Mouse (Mus musculus) heart, postnatal 0 days (tissue): ENCODE measurements at regions not wholly inside any gene's neighbourhood (a gene's known extent, or its start where the extent isn't known, plus 50 kb on each side); places are given as distances from the start of the nearest gene placed in this dataset.
A peak's percentile ranks its signal among the peaks of the same experiment; 100 is the strongest.

Experiments
- ATAC-seq: fragments of 200-750 bp; cut with Nextera tagmentation; 2 replicates; pipeline ENCODE4 v1.8.0; 2017; ENCODE audit warnings: low read depth, moderate number of reproducible peaks, moderate library complexity; ENCODE audit not compliant: insufficient read depth
- DNase-seq: peaks from one replicate; pipeline ENCODE4 v3.0.0-alpha.2; 2016; ENCODE audit warnings: low spot score
- H3K27ac ChIP-seq: fragments of 300-500 bp; sonication (generic); 2 replicates; pipeline ENCODE4 v1.5.1; 2014; ENCODE audit warnings: low read depth, mild to moderate bottlenecking
- H3K27me3 ChIP-seq: fragments of 300-500 bp; sonication (generic); 2 replicates; pipeline ENCODE4 v1.6.1; 2014; ENCODE audit warnings: low read length, mixed read lengths; ENCODE audit not compliant: control insufficient read depth, insufficient read depth
- H3K36me3 ChIP-seq: fragments of 300-500 bp; sonication (generic); replicated peaks from 2 replicates; pipeline ENCODE4 v1.6.1; 2014; ENCODE audit warnings: low read length, mixed read lengths; ENCODE audit not compliant: control insufficient read depth, insufficient read depth
- H3K4me1 ChIP-seq: fragments of 300-500 bp; sonication (generic); 2 replicates; pipeline ENCODE4 v1.6.1; 2014; ENCODE audit warnings: antibody characterized with exemption; ENCODE audit not compliant: control insufficient read depth, insufficient read depth
- H3K4me2 ChIP-seq: fragments of 300-500 bp; sonication (generic); 2 replicates; pipeline ENCODE4 v1.6.1; 2014; ENCODE audit warnings: low read depth, mild to moderate bottlenecking, low read length, moderate library complexity
- H3K4me3 ChIP-seq: fragments of 300-500 bp; sonication (generic); 2 replicates; pipeline ENCODE4 v1.5.1; 2014; ENCODE audit warnings: low read depth, low read length
- H3K9ac ChIP-seq: fragments of 300-500 bp; sonication (generic); replicated peaks from 2 replicates; pipeline ENCODE4 v1.6.1; 2014; ENCODE audit warnings: low read depth, low read length, mixed read lengths
- H3K9me3 ChIP-seq: fragments of 300-500 bp; sonication (generic); replicated peaks from 2 replicates; pipeline ENCODE4 v1.6.1; 2016; ENCODE audit warnings: low read length; ENCODE audit not compliant: control insufficient read depth
- CTCF ChIP-seq: IDR thresholded peaks from 2 replicates; pipeline ENCODE4 v1.5.1; 2016; ENCODE audit warnings: antibody characterized with exemption, control low read depth, low read depth
- EP300 ChIP-seq: IDR thresholded peaks from 2 replicates; pipeline ENCODE4 v1.6.1; 2016; ENCODE audit warnings: antibody characterized with exemption, low read depth
- WGBS: fragments of 180-500 bp; shearing (Covaris S2); extraction: QIAGEN DNeasy Blood & Tissue Kit; methylation state at CpG from one replicate; pipeline ENCODE4 v1.1.7; 2014; 5-methylcytosine and 5-hydroxymethylcytosine counted together

GRCm38 (mm10) chr12:94731391-94731790 lies 960.6 kb upstream of the Flrt2 start:
- Histone ChIP-seq H3K36me3 (no peaks in the 10 kb centered on the region), H3K4me3 (no peak overlapping the region), H3K27me3 (no peaks in the 10 kb centered on the region), H3K4me2 (no peak overlapping the region), H3K9me3 (no peaks in the 10 kb centered on the region), H3K9ac (no peak overlapping the region), H3K4me1 (no peaks in the 10 kb centered on the region), H3K27ac (no peak overlapping the region)
- TF ChIP-seq EP300 (no peak), CTCF (no peak)
- DNase-seq (no peak), ATAC-seq (no peak)
- WGBS: 83% methylated on average over 5 of the region's 5 CpGs

GRCm38 (mm10) chr12:94733179-94733578 lies 958.8 kb upstream of the Flrt2 start:
- H3K9ac ChIP-seq: no peak overlapping the region
- WGBS: 16% methylated on average over 4 of the region's 4 CpGs
- DNase-seq: peak; percentile 13
- no peaks in the 10 kb centered on the region for H3K4me1 ChIP-seq
- peak overlapping the region; percentile 25; the same call in 1 of the 2 replicates for H3K27ac ChIP-seq
- H3K4me3 ChIP-seq: no peak overlapping the region
- no peaks in the 10 kb centered on the region for H3K9me3 ChIP-seq
- no peak for ATAC-seq
- TF ChIP-seq CTCF (no peak), EP300 (no peak)
- no peaks in the 10 kb centered on the region for H3K27me3 ChIP-seq
- peak overlapping the region; percentile 38 for H3K4me2 ChIP-seq
- H3K36me3 ChIP-seq: no peaks in the 10 kb centered on the region

GRCm38 (mm10) chr12:94737263-94737662 lies 954.8 kb upstream of the Flrt2 start:
- DNase-seq (no peak), ATAC-seq (no peak)
- no peak overlapping the region for H3K27ac ChIP-seq
- H3K27me3 ChIP-seq: no peaks in the 10 kb centered on the region
- TF ChIP-seq CTCF (no peak), EP300 (no peak)
- H3K4me3 ChIP-seq: no peak overlapping the region
- 78% methylated on average over 4 of the region's 4 CpGs for WGBS
- H3K9ac ChIP-seq: no peak overlapping the region
- no peaks in the 10 kb centered on the region for H3K9me3 ChIP-seq
- no peak overlapping the region for H3K4me2 ChIP-seq
- H3K36me3 ChIP-seq: no peaks in the 10 kb centered on the region
- H3K4me1 ChIP-seq: no peaks in the 10 kb centered on the region

- Histone ChIP-seq H3K4me2 (no peak overlapping the region), H3K9ac (no peak overlapping the region), H3K4me1 (no peaks in the 10 kb centered on the region), H3K9me3 (no peaks in the 10 kb centered on the region), H3K4me3 (no peak overlapping the region), H3K27ac (no peak overlapping the region), H3K36me3 (no peaks in the 10 kb centered on the region), H3K27me3 (no peaks in the 10 kb centered on the region)
- DNase-seq: no peak
- WGBS: 87% methylated on average over 6 of the region's 6 CpGs
- ATAC-seq: no peak
- TF ChIP-seq CTCF (no peak), EP300 (no peak)
These were observed 942.1 kb upstream of the Flrt2 start for GRCm38 (mm10) chr12:94749747-94750515.

GRCm38 (mm10) chr12:94755754-94756153 lies 936.3 kb upstream of the Flrt2 start:
- ATAC-seq: no peak

More at GRCm38 (mm10) chr12:94755754-94756153, 936.3 kb upstream of the Flrt2 start:
- Histone ChIP-seq H3K9ac (no peak overlapping the region), H3K9me3 (no peaks in the 10 kb centered on the region), H3K27me3 (no peaks in the 10 kb centered on the region), H3K27ac (no peak overlapping the region), H3K4me1 (no peaks in the 10 kb centered on the region), H3K4me3 (no peak overlapping the region), H3K36me3 (no peaks in the 10 kb centered on the region), H3K4me2 (no peak overlapping the region)
- no peak for DNase-seq
- 91% methylated on average over 2 of the region's 2 CpGs for WGBS
- TF ChIP-seq CTCF: no peak
